Mouse (Mus musculus) intestine, embryonic 16.5 days (tissue): ENCODE data around the gene Lipo3. TPM values are rescaled to one million over a fixed set of nuclear protein-coding genes. Genes with fewer than 3 reads are reported as not detected.
"Not testable (repeated sequence)": the region's sequence is repeated elsewhere in the genome, so short reads cannot be mapped to it uniquely, and the experiment has no call there.

Source experiments
- ATAC-seq: fragments of 200-750 bp; cut with Nextera tagmentation; 2 replicates; pipeline ENCODE4 v1.8.0; 2017; ENCODE audit warnings: moderate TSS enrichment, moderate library complexity
- H3K27ac ChIP-seq: fragments of 300-500 bp; sonication (generic); 2 replicates; pipeline ENCODE4 v1.5.1; 2014; ENCODE audit warnings: mild to moderate bottlenecking, low read length
- H3K27me3 ChIP-seq: fragments of 300-500 bp; sonication (generic); replicated peaks from 2 replicates; pipeline ENCODE4 v1.6.1; 2014; ENCODE audit warnings: low read length, control low read depth, mixed read lengths; ENCODE audit not compliant: control insufficient read depth, insufficient read depth
- H3K36me3 ChIP-seq: fragments of 300-500 bp; sonication (generic); 2 replicates; pipeline ENCODE4 v1.6.1; 2014; ENCODE audit warnings: low read length, control low read depth; ENCODE audit not compliant: control insufficient read depth, insufficient read depth
- H3K4me1 ChIP-seq: fragments of 300-500 bp; sonication (generic); 2 replicates; pipeline ENCODE4 v1.6.1; 2014; ENCODE audit warnings: low read length, control low read depth, mixed read lengths; ENCODE audit not compliant: control insufficient read depth, insufficient read depth
- H3K4me2 ChIP-seq: fragments of 300-500 bp; sonication (generic); 2 replicates; pipeline ENCODE4 v1.6.1; 2014; ENCODE audit warnings: low read depth, low read length, control low read depth
- H3K4me3 ChIP-seq: fragments of 300-500 bp; sonication (generic); 2 replicates; pipeline ENCODE4 v1.5.1; 2014; ENCODE audit warnings: mild to moderate bottlenecking, low read length
- H3K9ac ChIP-seq: fragments of 300-500 bp; sonication (generic); 2 replicates; pipeline ENCODE4 v1.6.1; 2014; ENCODE audit warnings: low read depth, low read length
- H3K9me3 ChIP-seq: fragments of 300-500 bp; sonication (generic); 2 replicates; pipeline ENCODE4 v1.6.1; 2016; ENCODE audit warnings: low read length, control low read depth; ENCODE audit not compliant: control insufficient read depth
- WGBS: fragments of 180-500 bp; shearing (Covaris S2); extraction: QIAGEN DNeasy Blood & Tissue Kit; methylation state at CpG from one replicate; pipeline ENCODE4 v1.1.7; 2014; 5-methylcytosine and 5-hydroxymethylcytosine counted together
- polyA plus RNA-seq: library from polyadenylated mRNA; unstranded; fragments of >200 nt; fragmentation: Nextera tagmentation; extraction: Ambion mirVana; gene quantifications from 2 replicates; pipeline ENCODE4 v1.2.1, GENCODE M21; 2015

Gene Lipo3
- polyA plus RNA-seq = 14.9 and 17.4 TPM in 2 replicates

GRCm38 (mm10) chr19:33761287-33762086 is at the start of gene Lipo3:
Lipo3 (minus strand) TSS chr19:33761951.
- H3K27ac ChIP-seq, H3K4me3 ChIP-seq, H3K9me3 ChIP-seq, H3K27me3 ChIP-seq, H3K4me1 ChIP-seq, H3K9ac ChIP-seq, H3K36me3 ChIP-seq: not testable (repeated sequence)
- WGBS = 50% methylated on average over 12 of the region's 41 CpGs
- ATAC-seq = peak; percentile 93
- H3K4me2 ChIP-seq = peak within 1 kb of the TSS; percentile 38

- H3K4me3 ChIP-seq, H3K4me2 ChIP-seq, H3K36me3 ChIP-seq: not testable (repeated sequence)
Measured at GRCm38 (mm10) chr19:33787359-33787758, 25.6 kb upstream of the Lipo3 start, which contains the start of gene Lipo1. Lipo1 (minus strand) TSS chr19:33787459.

GRCm38 (mm10) chr19:33786576-33787277 is 25.0 kb upstream of the Lipo3 start:
- Histone ChIP-seq H3K4me2 (no peak overlapping the region), H3K27me3 (no peaks in the 10 kb centered on the region), H3K9ac (no peak overlapping the region), H3K4me1 (no peaks in the 10 kb centered on the region), H3K36me3 (no peaks in the 10 kb centered on the region), H3K9me3 (no peaks in the 10 kb centered on the region), H3K4me3 (no peak overlapping the region), H3K27ac (no peak overlapping the region)
- WGBS = 84% methylated on average over 12 of the region's 12 CpGs
- ATAC-seq = no peak

More at GRCm38 (mm10) chr19:33787359-33787758, 25.6 kb upstream of the Lipo3 start, which contains the start of gene Lipo1:
- H3K9me3 ChIP-seq, H3K27ac ChIP-seq, ATAC-seq, H3K27me3 ChIP-seq, H3K9ac ChIP-seq, H3K4me1 ChIP-seq: not testable (repeated sequence)

- not testable (repeated sequence) for ATAC-seq, H3K36me3 ChIP-seq, H3K4me2 ChIP-seq, H3K27me3 ChIP-seq, H3K27ac ChIP-seq, H3K9ac ChIP-seq, H3K4me3 ChIP-seq, H3K9me3 ChIP-seq, H3K4me1 ChIP-seq
- WGBS = 93% methylated on average over 1 of the region's 1 CpGs
Measured at GRCm38 (mm10) chr19:33751259-33751658, 10.5 kb downstream of the Lipo3 start, which contains the start of gene Lipo2. Lipo2 (minus strand) TSS chr19:33751359.

- not testable (repeated sequence) for ATAC-seq, H3K9ac ChIP-seq, H3K27me3 ChIP-seq, H3K4me3 ChIP-seq, H3K9me3 ChIP-seq, H3K4me1 ChIP-seq, H3K4me2 ChIP-seq, H3K36me3 ChIP-seq, H3K27ac ChIP-seq
Measured at GRCm38 (mm10) chr19:33625152-33625551, 136.6 kb downstream of the Lipo3 start, which contains the start of gene Gm8978. Gm8978 (minus strand) TSS chr19:33625252.

- not testable (repeated sequence) for H3K36me3 ChIP-seq, H3K9me3 ChIP-seq, H3K4me1 ChIP-seq, H3K27me3 ChIP-seq, H3K27ac ChIP-seq
- WGBS = 4% methylated on average over 10 of the region's 38 CpGs
- ATAC-seq = peak; percentile 99
- H3K4me3 ChIP-seq = peak overlapping the region; percentile 46
- H3K9ac ChIP-seq = peak overlapping the region; percentile 57; the same call in 1 of the 2 replicates
- peak overlapping the region; percentile 56 for H3K4me2 ChIP-seq
Measured at GRCm38 (mm10) chr19:33589626-33590302, 172.0 kb downstream of the Lipo3 start.

- not testable (repeated sequence) for ATAC-seq, H3K9ac ChIP-seq, H3K4me1 ChIP-seq, H3K36me3 ChIP-seq, H3K27me3 ChIP-seq, H3K27ac ChIP-seq, H3K4me2 ChIP-seq, H3K9me3 ChIP-seq, H3K4me3 ChIP-seq
- 77% methylated on average over 5 of the region's 5 CpGs for WGBS
Measured at GRCm38 (mm10) chr19:33568551-33568950, 193.2 kb downstream of the Lipo3 start.

- no peaks in the 10 kb centered on the region for H3K36me3 ChIP-seq
- ATAC-seq = no peak
- no peak within 1 kb of the TSS for H3K4me3 ChIP-seq
Measured at GRCm38 (mm10) chr19:33517680-33518079, 244.1 kb downstream of the Lipo3 start, which contains the start of gene Lipo4. Lipo4 (minus strand) TSS chr19:33517780.

More at GRCm38 (mm10) chr19:33517680-33518079, 244.1 kb downstream of the Lipo3 start, which contains the start of gene Lipo4:
- no peaks in the 10 kb centered on the region for H3K9me3 ChIP-seq
- H3K27me3 ChIP-seq = no peaks in the 10 kb centered on the region
- no peak within 1 kb of the TSS for H3K4me2 ChIP-seq
- no peaks in the 10 kb centered on the region for H3K4me1 ChIP-seq
- H3K27ac ChIP-seq = no peak within 1 kb of the TSS
- H3K9ac ChIP-seq = no peak within 1 kb of the TSS
